8 mouse cellular contexts compared by ENCODE assay signal in the genomic region with DNA sequence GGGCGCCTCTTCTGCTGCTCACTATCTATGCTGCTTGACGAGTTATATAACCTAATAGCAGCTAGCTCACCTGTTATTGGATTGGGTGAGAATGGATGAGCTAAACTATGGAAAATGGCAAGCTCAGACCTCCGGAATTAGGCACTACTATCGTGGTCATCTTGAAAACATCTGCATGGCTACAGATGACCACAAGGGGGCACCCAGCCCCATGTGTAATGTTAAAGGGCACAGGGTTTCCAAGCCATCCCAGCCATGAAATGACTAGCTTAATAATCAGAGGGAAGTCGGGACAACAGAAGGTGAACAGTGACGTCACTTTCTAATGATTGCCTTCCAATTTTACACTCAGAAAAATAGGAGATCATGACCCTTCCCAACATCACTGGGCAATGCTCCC. TPM values are rescaled to one million over a fixed set of nuclear protein-coding genes. Genes with fewer than 3 reads are reported as not detected.
DNase-seq lines count a peak whose midpoint lies in the region; ATAC-seq and TF ChIP-seq lines count a peak whose summit lies in the region.

No protein-coding gene starts in this region.

- no peak for ATAC-seq in heart, embryonic 12.5 days (ENCODE audit: insufficient number of reproducible peaks, low FRiP score)

- no peak overlapping the region for H3K4me3 ChIP-seq in heart, embryonic 12.5 days
- no peak overlapping the region for H3K4me3 ChIP-seq in embryonic fibroblast, embryonic 13.5 days (ENCODE audit: insufficient read depth, low read length)

- no peak overlapping the region for H3K4me2 ChIP-seq in heart, embryonic 12.5 days

- H3K9ac ChIP-seq in heart, embryonic 12.5 days: no peak overlapping the region

- peak; percentile 29; the same call in 1 of the 2 replicates for TF ChIP-seq CTCF in embryonic fibroblast, embryonic 13.5 days (IDR thresholded peaks at IDR 0.05; ENCODE audit: borderline replicate concordance, insufficient read depth, low read length)

- no peaks in the 10 kb centered on the region for H3K4me1 ChIP-seq in heart, embryonic 12.5 days (replicated peaks)
- no peaks in the 10 kb centered on the region for H3K4me1 ChIP-seq in embryonic fibroblast, embryonic 13.5 days (ENCODE audit: control insufficient read depth, insufficient read depth, low read length)

- H3K9me3 ChIP-seq in heart, embryonic 12.5 days (replicated peaks): 0 out of 2 replicates have a peak, but pooled peaks cover 5% of the 10 kb centered on the region

- no peak for TF ChIP-seq POLR2A in embryonic fibroblast, embryonic 13.5 days (IDR thresholded peaks at IDR 0.05; ENCODE audit: low read depth, low read length)

- no peaks in the 10 kb centered on the region for H3K27me3 ChIP-seq in heart, embryonic 12.5 days (replicated peaks)

- no peaks in the 10 kb centered on the region for H3K36me3 ChIP-seq in heart, embryonic 12.5 days

- 60% methylated on average over 6 of the region's 6 CpGs for WGBS in heart, embryonic 12.5 days

- DNase-seq in heart, adult 11 months: peak; percentile 91
- DNase-seq in B cell, adult 2 months: peak; percentile 41 to 47
- peak; percentile 64 for DNase-seq in adrenal gland, postnatal 25 days
- DNase-seq in kidney, adult 8-10 months: peak; percentile 46 to 72
- peak; percentile 33 to 61 for DNase-seq in lung, postnatal 4 days
- DNase-seq in testis, postnatal 10 days (ENCODE audit: low spot score): peak; percentile 74

- H3K27ac ChIP-seq in heart, embryonic 12.5 days (ENCODE audit: poor library complexity, severe bottlenecking): no peak overlapping the region
- H3K27ac ChIP-seq in embryonic fibroblast, embryonic 13.5 days (ENCODE audit: insufficient read depth, low read length): no peak overlapping the region

RNA-seq across cellular contexts. Expression of a gene that starts 57.7 kb away (rescaled TPM):
- 111 and 118 TPM in 2 replicates for polyA plus RNA-seq in heart, embryonic 12.5 days (2016; fragmentation: Nextera tagmentation; extraction: Ambion mirVana)
- total RNA-seq in adrenal gland, postnatal 25 days (2021): 63.3 and 69.1 TPM in 2 replicates
- 43.4 and 75.6 TPM in 2 replicates for polyA plus RNA-seq in embryonic fibroblast, embryonic 13.5 days (2011; ENCODE audit: insufficient read length, low read depth, missing spikeins)
